Mouse (Mus musculus): ENCODE data around the gene Fam189a1.

GRCm38 (mm10) chr7:65115366-65115765 lies 41.0 kb downstream of the Fam189a1 start:
- TF ChIP-seq CTCF (IDR thresholded peaks at IDR 0.05; ENCODE audit: borderline replicate concordance, insufficient read depth, low read depth, low read length) (no peak), POLR2A (IDR thresholded peaks at IDR 0.05; ENCODE audit: borderline replicate concordance, insufficient read depth, low read length) (no peak)
